Comparison of ENCODE assay signal across 8 mouse cellular contexts in genomic region chrX:169975681-169976131, GRCm38 (mm10). TPM values are rescaled to one million over a fixed set of nuclear protein-coding genes. Genes with fewer than 3 reads are reported as not detected.
DNase-seq lines count a peak whose midpoint lies in the region; ATAC-seq and TF ChIP-seq lines count a peak whose summit lies in the region.
"Not testable (repeated sequence)": the region's sequence is repeated elsewhere in the genome, so short reads cannot be mapped to it uniquely, and the experiment has no call there.

No protein-coding gene starts in this region.

- H3K9me3 ChIP-seq in forebrain, embryonic 13.5 days (replicated peaks), result peaks cover 73% of the 10 kb centered on the region
- H3K9me3 ChIP-seq in intestine, embryonic 15.5 days, result not testable (repeated sequence)

- H3K4me2 ChIP-seq in forebrain, embryonic 13.5 days; intestine, embryonic 15.5 days (replicated peaks): not testable (repeated sequence)

- H3K36me3 ChIP-seq in forebrain, embryonic 13.5 days (ENCODE audit: poor library complexity, severe bottlenecking), result peaks cover 61% of the 10 kb centered on the region
- H3K36me3 ChIP-seq in heart, adult 2 months (ENCODE audit: control insufficient read depth, insufficient read depth, low read length); intestine, embryonic 15.5 days; splenic B cell, adult 2 months (ENCODE audit: control insufficient read depth, insufficient read depth, low read length, poor library complexity, severe bottlenecking): not testable (repeated sequence)

- H3K9ac ChIP-seq in forebrain, embryonic 13.5 days; heart, adult 2 months (ENCODE audit: low read depth, low read length); intestine, embryonic 15.5 days: not testable (repeated sequence)

- peak; percentile 18 for DNase-seq in CD4-positive, CD25-positive, alpha-beta regulatory T cell, adult 2 months (ENCODE audit: low read depth, low spot score)
- peak; percentile 71 for DNase-seq in brain, adult 2 months (ENCODE audit: low read depth, low spot score)
- peak; percentile 17 to 39 for DNase-seq in heart, adult 2 months
- DNase-seq in left cerebral cortex, postnatal 25 days (ENCODE audit: low spot score in 2 of 2), result peak; percentile 4 to 45
- DNase-seq in splenic B cell, adult 2 months (ENCODE audit: low read depth, low spot score), result peak; percentile 83

- not testable (repeated sequence) for TF ChIP-seq POLR2A in heart, adult 2 months (IDR thresholded peaks at IDR 0.05; ENCODE audit: insufficient read depth, low read depth, low read length)

- not testable (repeated sequence) for H3K27ac ChIP-seq in forebrain, embryonic 13.5 days; heart, adult 2 months; intestine, embryonic 15.5 days

- WGBS in forebrain, embryonic 13.5 days, result 80% methylated on average over 3 of the region's 3 CpGs
- WGBS in heart, adult 2 months, result 38% methylated on average over 3 of the region's 3 CpGs
- 67% methylated on average over 3 of the region's 3 CpGs for WGBS in intestine, embryonic 15.5 days

- intact Hi-C loops in heart, adult 2 months (cut with DNase I), result loop anchor here (5.0 kb wide), 1 partner anchor 93 kb away; no protein-coding TSS in a partner anchor
- intact Hi-C loops in left cerebral cortex, postnatal 25 days (cut with DNase I), result loop anchor here (5.0 kb wide), 1 partner anchor 178 kb away; no protein-coding TSS in a partner anchor

- not testable (repeated sequence) for H3K79me2 ChIP-seq in heart, adult 2 months (replicated peaks; ENCODE audit: control insufficient read depth, insufficient read depth, low read length)

- H3K4me3 ChIP-seq in forebrain, embryonic 13.5 days; heart, adult 2 months; intestine, embryonic 15.5 days (replicated peaks): not testable (repeated sequence)

- ATAC-seq in forebrain, embryonic 13.5 days, result 0 out of 2 replicates have a peak, but pooled peaks have one; percentile 5
- 0 out of 2 replicates have a peak, but pooled peaks have one; percentile 15 for ATAC-seq in intestine, embryonic 15.5 days
- ATAC-seq in megakaryocyte, adult 5-6 weeks (ENCODE audit: poor library complexity, severe bottlenecking), result peak; percentile 3; the same call in 1 of the 2 replicates

- H3K27me3 ChIP-seq in forebrain, embryonic 13.5 days; heart, adult 2 months (ENCODE audit: control insufficient read depth, insufficient read depth, low read length); intestine, embryonic 15.5 days (replicated peaks); splenic B cell, adult 2 months (ENCODE audit: control insufficient read depth, insufficient read depth, low read length, poor library complexity, severe bottlenecking): not testable (repeated sequence)

- H3K4me1 ChIP-seq in forebrain, embryonic 13.5 days; heart, adult 2 months (ENCODE audit: control insufficient read depth, insufficient read depth, low read length); intestine, embryonic 15.5 days (replicated peaks): not testable (repeated sequence)

- TF ChIP-seq EP300 in heart, adult 2 months (IDR thresholded peaks at IDR 0.05; ENCODE audit: insufficient read depth, low read depth, low read length), result not testable (repeated sequence)

- not testable (repeated sequence) for TF ChIP-seq CTCF in heart, adult 2 months (IDR thresholded peaks at IDR 0.05)

RNA-seq across cellular contexts. Expression of gene Gm21887, which starts 33.8 kb away (rescaled TPM):
- 195 and 234 TPM in 2 replicates for polyA plus RNA-seq in forebrain, embryonic 13.5 days (2015; fragmentation: Nextera tagmentation; extraction: Ambion mirVana)
- total RNA-seq in heart, adult 2 months (2021), result 10 to 100 TPM; 22.9 to 27.8 TPM
- 27.5 and 60.9 TPM in 2 replicates for polyA plus RNA-seq in heart, adult 2 months (2012; rRNA removed)
- polyA plus RNA-seq in intestine, embryonic 15.5 days (2015; fragmentation: Nextera tagmentation; extraction: Ambion mirVana), result 123 and 168 TPM in 2 replicates
- 100 to 1,000 TPM; 175 to 177 TPM for total RNA-seq in left cerebral cortex, postnatal 25 days (2021)
- 28.5 and 29.2 TPM in 2 replicates for total RNA-seq in megakaryocyte, adult 5-6 weeks (2015)
- 38.0 and 59.3 TPM in 2 replicates for total RNA-seq in megakaryocyte, adult 5-6 weeks (2017)

Comparison
In these comparisons a context has a peak if more than half of its experiments do, and no peak if none do; other contexts are left out.
1. DNase-seq: peak in every context shown above with its lines; median percentile 83 in splenic B cell, adult 2 months; 71 in brain, adult 2 months; 28 in heart, adult 2 months; 24 in left cerebral cortex, postnatal 25 days; 18 in CD4-positive, CD25-positive, alpha-beta regulatory T cell, adult 2 months.